ENCODE assay signal across 26 mouse cellular contexts in the genomic region with DNA sequence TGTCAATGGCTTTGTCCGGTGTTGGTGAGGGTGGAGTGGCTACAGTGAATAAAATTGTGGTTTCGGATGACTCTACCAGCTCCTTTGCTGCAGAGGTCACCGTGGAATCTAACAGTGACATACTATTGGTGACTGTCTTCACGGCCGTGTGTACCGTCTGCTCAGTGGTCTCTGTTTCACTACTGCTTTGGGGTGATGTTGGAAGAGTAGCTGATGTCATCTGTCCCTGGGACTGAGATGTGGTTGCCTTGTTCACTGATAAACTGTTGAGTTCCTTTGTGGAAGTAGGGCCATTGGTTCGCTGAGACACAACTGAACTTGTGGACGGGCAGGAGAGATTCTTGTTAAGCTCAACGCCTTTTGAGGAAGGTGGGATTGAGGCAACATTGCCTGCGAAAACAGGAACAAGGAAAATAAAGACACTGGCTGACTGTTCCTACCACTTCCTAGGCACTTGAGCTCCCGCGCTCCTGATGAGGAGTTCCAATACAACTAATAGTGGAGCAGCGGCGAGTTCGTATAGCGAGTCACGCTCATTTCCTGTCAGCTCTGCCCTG. TPM values are rescaled to one million over a fixed set of nuclear protein-coding genes. Genes with fewer than 3 reads are reported as not detected.
"Had no signal": no experiment of that assay in that cellular context is flagged by ENCODE, and none has a peak within 500 bp of the region (broad histone marks: within the 10 kb centered on the region; RNA-seq: fewer than 3 reads in every experiment).

No protein-coding gene starts in this region.

- ATAC-seq: liver, embryonic 12.5 days; liver, postnatal 0 days; lung, postnatal 0 days; midbrain, embryonic 13.5 days; midbrain, embryonic 15.5 days; midbrain, embryonic 16.5 days had no signal

- DNase-seq: left cerebral cortex, postnatal 4 days; liver; liver, embryonic 13.5 days; liver, postnatal 0 days; lung, adult 2 months; lung, embryonic 14.5 days; lung, postnatal 10 days; lung, postnatal 14 days; lung, postnatal 36 days; lung, postnatal 4 days; midbrain, embryonic 14.5 days had no signal

RNA-seq across cellular contexts. Expression of a gene that starts 0.6 kb away (rescaled TPM):
- total RNA-seq: left cerebral cortex, adult 2 months; left cerebral cortex, adult 8-10 months; left cerebral cortex, postnatal 10 days; left cerebral cortex, postnatal 14 days; left cerebral cortex, postnatal 25 days; left cerebral cortex, postnatal 36 days; left cerebral cortex, postnatal 4 days; liver, adult 2 months; megakaryocyte-erythroid progenitor cell, adult 5-6 weeks; midbrain, postnatal 0 days; monocyte, adult 5-6 weeks had no signal

RNA-seq across cellular contexts. Expression of a gene that starts 23.8 kb away (rescaled TPM):
- total RNA-seq: left cerebral cortex, adult 2 months; left cerebral cortex, adult 8-10 months; left cerebral cortex, postnatal 10 days; left cerebral cortex, postnatal 14 days; left cerebral cortex, postnatal 25 days; left cerebral cortex, postnatal 36 days; liver, adult 2 months; megakaryocyte-erythroid progenitor cell, adult 5-6 weeks; midbrain, postnatal 0 days; monocyte, adult 5-6 weeks had no signal

RNA-seq across cellular contexts. Expression of a gene that starts 34.8 kb away (rescaled TPM):
- total RNA-seq: megakaryocyte-erythroid progenitor cell, adult 5-6 weeks; monocyte, adult 5-6 weeks had no signal

RNA-seq across cellular contexts. Expression of a gene that starts 40.0 kb away (rescaled TPM):
- total RNA-seq: left cerebral cortex, adult 2 months; left cerebral cortex, adult 8-10 months; left cerebral cortex, postnatal 10 days; left cerebral cortex, postnatal 14 days; left cerebral cortex, postnatal 25 days; left cerebral cortex, postnatal 4 days; liver, adult 2 months; megakaryocyte-erythroid progenitor cell, adult 5-6 weeks; midbrain, postnatal 0 days had no signal
